Mouse (Mus musculus): ENCODE measurements around the gene Rtn2.

Gene Rtn2

DNA sequence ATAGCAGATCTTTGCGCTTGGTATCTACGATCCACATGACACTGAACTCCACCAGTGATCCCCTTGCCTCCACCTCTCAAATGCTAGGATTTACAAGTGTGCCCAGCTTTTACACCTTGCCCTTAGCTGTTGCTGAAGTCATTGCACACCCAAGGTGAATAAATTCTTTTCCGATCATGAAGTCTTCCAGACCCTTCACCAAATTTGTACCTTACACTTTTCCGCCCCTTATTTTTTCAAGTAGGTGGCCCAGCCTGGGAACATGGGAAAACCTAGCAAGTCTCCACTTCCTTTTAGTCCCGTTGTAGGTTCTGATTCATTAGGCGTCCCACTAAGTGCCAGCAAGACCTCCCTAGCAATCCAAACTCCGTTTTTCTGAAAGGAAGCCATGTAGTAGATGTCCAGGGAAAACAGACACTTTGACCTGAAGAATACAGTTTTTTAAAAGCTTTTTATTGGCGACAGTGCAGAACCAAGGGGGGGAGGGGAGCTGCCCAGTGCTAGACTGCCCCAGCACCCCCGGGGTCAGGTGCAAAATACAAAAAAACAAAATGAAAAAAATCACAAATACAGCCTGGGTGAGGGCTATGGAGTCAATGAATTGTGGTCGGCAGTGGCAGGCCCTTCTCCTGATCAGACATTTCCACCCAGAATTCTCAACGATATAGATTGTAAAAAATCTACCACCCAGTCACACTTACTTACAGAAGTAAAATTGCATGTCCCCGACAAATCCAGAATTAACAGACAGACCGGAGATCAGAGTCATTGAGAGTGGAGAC is 20.0 kb downstream of the Rtn2 start:
- no peak for DNase-seq

DNA sequence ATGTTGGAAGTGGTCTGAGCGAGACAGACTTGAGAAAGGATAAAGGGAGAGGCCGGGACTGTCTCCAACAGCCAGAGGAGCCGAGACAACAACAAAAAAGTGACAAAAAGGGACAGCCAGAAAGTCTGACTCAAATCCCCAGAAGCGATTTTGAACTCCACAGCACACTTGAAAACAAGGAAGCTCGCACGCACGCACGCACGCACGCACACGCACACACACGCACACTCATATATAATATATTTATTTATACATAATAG is 20.6 kb downstream of the Rtn2 start:
- no peak for DNase-seq

- peak; percentile 85 for DNase-seq
These were observed 21.3 kb downstream of the Rtn2 start for GRCm38 (mm10) chr7:19303770-19304169.

DNA sequence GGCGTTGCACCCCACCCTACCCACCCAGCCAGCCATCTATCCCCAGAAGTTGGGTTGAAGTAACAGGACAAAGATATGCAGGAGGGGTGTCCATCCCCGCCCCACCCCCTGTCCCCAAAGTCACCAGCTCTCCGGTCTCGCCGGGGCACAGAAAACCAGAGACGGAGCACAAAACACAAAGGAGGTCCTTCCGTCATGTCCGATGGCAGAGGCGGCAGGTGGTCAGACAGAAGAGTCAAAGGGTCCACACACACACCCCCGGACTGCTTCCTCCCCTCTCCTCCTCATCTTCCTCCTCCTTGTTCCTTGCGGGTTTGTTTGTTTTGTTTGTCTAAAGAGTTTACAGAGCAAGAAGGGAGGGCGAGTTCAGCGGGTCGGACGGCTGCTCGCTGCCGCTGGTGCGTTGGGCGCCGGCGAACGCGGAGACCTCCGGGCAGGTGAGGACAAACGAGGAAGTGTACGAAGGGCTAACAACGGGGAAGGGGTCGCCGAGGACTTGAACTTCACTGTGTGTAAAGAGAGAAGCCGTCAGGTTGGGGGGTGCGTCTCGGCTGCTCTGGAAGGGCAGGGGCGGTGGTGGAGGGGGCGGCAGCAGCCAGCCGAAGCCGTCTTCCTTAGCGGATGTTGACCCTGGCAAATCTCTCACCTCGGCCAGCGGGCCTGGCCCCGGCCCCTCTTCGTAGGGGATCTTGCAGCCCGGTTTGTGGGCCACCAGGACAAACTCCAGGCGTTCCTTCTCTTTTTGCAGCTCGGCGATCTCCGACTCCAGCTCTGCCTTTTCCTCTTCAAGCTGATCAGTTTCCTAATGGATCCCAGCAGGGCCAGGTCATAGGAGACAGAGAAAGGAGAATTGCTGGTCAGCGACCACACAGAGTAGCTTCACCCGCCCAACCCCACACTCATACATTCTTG is 22.3 kb downstream of the Rtn2 start:
- no peak for DNase-seq

GRCm38 (mm10) chr7:19305413-19305735 is 22.9 kb downstream of the Rtn2 start:
- no peak for DNase-seq

GRCm38 (mm10) chr7:19305796-19306765 is 23.7 kb downstream of the Rtn2 start:
- DNase-seq, result no peak

GRCm38 (mm10) chr7:19306819-19307738 is 24.7 kb downstream of the Rtn2 start:
- peak; percentile 43 for DNase-seq

DNA sequence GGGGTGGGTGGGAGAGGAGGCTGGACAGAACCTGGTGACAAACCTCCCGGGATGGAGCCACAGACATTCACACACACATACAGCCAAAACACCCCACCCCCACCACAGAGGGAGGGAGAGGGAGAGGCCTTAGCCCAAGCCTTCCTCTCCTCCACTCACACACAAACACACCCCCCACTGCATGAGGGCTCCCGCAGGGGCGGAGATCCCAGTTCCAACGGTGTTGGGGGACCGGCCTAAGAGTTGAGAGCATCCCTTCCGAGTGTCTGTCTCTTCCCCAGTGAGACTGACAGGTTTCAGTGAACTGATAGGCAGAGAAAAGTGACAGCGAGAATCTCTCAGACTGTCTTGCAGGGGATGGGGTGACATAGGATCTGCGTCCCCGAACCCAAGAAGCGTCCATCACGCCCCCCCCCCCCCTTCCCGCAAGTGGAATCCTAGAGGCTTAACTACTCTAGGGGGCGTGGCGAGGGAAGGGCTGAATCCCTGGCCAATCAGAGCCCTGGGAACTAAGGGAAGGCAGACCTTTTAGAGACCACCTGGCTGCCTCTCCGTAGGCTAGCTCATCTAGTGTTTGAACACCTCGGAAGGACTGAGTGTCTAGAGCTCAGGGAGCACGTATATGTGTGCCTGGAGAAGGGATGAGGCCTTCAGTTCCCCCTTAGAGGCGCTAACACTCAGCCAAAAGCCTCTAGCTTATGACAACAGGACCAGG is 25.5 kb downstream of the Rtn2 start:
- peak; percentile 72 for DNase-seq

- DNase-seq, result peak; percentile 96
These were observed 26.2 kb downstream of the Rtn2 start for GRCm38 (mm10) chr7:19308454-19309277.

DNA sequence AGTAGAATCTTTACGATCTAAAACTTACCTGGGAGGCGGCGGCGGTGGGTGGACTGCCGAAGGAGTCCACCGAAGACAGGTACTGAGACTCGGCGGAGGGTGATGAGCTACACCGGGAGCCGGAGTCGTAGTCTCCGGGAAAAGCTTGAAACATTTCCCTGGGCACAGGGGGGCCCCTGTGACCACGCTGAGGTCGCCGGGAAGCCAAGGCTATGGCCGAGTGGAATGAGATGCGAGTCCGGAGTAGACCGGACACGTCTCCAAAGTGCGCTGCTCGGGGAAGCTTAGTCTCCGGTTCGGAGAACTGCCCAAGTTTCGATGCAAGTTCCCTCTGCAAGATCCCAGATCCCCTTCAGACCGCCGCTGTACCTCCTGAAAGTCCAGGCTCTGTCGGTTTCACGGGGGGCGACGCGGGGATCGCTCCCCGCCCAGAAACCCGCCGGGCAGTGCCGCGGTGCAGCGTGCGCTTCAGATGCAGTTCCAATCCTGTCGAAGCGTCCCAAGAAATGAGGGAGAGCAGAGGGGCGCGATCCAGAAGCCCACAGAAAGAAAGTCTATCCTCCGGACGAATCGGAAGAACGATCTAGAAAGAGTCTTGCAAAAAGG is 27.0 kb downstream of the Rtn2 start:
- DNase-seq, result no peak

DNA sequence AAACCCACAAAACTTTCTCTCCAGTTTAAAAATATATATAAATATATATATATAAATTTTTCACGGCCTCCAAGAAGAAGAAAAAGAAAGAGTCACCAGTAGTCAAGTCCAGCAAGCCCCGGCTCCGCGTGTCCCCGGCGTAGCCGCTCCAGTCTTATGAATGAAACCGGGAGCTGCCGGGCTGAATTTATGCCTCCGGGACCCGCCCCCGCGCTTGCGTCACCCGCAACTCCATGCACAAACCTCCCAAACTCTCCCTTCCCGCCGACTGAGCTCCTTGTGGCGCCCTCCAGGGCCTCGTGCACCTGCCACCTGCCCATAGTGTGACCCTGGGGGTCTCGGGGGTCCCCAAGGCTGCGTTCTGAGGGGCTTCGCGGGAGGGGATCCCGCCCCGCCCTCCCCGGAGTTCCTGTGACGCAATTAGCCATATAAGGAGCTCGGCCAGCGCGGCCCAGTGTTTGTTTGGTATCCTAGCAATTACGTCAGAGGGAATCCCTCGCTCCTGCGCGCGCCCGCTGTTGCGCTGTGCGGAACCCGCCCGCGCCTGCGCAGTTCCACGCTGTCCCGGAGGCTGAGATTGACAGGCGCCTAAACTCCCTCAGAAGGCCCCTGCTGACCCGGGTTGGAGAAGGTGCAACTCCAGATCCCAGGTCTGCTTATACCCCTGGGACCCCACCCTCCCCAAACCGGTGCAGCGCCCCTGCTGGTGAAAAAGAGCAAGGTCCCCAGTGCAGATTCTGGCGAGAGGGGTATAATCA is 27.6 kb downstream of the Rtn2 start, which contains the start of gene Fosb:
TSS of gene Fosb (minus strand) at position 168 of the 758 bp plus-strand sequence.
- DNase-seq, result peak; percentile 95

- DNase-seq, result no peak
These were observed 29.6 kb downstream of the Rtn2 start for GRCm38 (mm10) chr7:19311991-19312390.

- no peak for DNase-seq
These were observed 31.6 kb downstream of the Rtn2 start for GRCm38 (mm10) chr7:19314033-19314432.

DNA sequence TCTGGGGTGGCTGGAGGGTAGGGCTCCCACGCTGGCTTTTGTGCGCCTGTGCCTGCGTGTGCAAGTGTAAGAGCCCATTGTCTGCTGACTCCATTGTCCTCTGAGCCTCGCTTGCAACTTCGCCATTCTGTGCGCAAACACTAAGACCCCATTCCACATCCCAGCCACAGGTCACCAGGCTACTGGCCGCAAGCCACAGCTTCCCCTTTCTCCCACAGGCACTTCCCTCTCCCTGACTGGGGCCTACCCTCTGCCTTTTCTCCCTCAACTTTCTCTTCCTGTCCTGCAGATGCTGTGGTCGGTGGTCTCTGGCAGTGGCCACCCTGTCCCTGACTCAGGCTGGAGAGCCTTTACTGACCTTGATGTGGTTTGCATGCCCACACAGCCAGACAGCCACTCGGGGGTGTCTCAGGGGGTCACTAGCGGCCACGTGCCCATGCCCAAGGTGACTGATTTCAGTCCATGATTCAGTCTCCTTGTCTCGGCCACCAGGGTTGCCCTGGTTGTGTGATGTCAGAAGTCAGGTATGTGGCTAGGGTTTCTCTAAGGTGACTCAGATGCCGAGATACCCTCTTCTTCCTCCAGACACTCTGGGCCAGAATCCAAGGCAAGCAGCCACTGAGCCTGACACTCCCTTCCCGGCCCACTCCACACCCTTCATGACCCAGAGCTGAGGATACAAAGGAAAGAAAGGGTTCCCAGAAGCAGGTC is 34.2 kb downstream of the Rtn2 start:
- no peak for DNase-seq

DNA sequence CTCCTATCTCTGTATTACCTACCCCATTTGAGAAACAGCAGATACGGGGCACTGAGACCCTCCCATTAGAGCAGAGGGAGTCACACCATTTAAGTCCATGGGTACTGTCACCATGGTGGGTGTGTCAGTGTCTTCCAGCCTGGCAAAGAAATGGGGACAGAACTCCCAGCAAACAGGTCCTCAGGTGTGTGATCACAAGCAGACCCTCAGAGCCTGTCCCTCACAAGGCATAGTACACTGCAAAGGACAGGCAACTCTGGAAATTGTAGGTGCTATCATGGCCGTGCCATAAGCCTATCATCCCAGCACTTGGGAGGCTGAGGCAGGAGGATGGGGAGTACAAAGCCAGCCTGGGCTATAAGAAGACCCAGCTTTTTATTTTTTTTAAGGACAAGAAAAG is 35.8 kb downstream of the Rtn2 start:
- DNase-seq, result no peak

DNA sequence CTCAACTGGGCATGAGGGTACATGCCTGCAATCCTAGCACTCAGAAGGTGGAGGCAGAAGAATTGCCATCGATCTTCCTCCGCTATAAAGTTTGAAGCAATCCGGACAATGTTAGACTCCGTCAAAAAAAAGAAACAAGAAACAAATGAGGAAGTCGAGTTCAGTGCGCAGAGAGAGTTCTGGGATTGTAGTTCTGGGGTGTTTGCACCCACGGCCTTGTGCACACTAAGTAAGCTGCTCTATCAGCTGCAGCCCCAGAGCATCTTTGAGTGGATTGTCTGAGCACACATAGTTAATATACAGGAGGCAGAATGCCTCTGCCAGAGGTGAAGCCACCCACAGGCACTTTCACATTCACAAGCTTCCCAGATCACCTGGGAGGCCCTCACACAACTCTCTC is 36.3 kb downstream of the Rtn2 start:
- no peak for DNase-seq

DNA sequence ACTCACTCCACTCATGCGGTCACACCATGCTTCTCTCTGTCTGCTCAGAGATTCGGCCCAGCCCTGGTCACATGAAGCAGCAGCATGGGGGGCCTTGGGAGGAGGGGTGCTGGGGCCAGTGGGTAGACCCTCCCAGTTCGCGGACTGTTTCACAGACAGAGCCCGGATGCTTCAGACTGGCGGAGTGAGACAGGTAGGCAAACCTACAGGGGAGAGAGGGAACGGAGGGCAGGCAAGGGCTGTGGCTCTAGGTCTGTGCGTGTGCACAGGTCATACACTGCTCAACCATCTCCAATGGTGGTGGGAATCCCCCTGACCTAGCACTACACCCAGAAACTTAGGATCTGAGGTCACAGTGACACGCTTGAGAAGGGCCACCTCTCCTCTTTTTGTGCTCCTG is 37.0 kb downstream of the Rtn2 start:
- DNase-seq, result no peak

DNA sequence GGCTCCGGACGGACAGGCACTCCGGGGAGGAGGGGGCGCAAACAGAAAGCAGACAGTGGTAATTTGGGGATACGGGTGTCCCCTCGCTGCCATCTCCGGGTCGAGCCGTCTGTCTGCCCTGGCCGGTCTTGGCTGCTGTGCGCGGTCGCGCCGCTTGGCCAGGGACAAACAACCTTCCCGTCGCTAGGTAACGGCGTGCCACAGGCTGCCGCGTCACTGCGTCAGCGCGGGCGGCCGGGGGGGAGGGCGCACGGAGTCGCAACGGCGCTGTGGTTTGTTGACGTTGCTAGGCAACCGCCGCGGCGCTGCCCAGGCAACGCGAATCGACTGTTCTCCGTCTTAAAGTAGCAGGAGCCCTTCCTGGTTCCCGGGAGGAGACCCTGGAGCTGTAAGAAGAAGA is 37.5 kb downstream of the Rtn2 start:
- DNase-seq, result peak; percentile 89

GRCm38 (mm10) chr7:19320637-19321036 is 38.2 kb downstream of the Rtn2 start:
- DNase-seq, result no peak

All from cerebellum, adult 8-10 months (tissue).